Mouse (Mus musculus) spleen, adult 2 months (tissue): Measurements from ENCODE around the gene Ncam2. TPM values are rescaled to one million over a fixed set of nuclear protein-coding genes. Genes with fewer than 3 reads are reported as not detected.

Experiments
- DNase-seq, 2 experiments: peaks; one replicate each; pipeline versions ENCODE4 v3.0.0 to v3.0.0-alpha.2; 2012 to 2021; ENCODE audit warnings: low spot score in 2 of 2, low read depth in 1 of 2
- H3K27ac ChIP-seq: fragments of 200-500 bp; 2 replicates; pipeline ENCODE4 v1.5.1; 2012; ENCODE audit warnings: low read length, inconsistent platforms; ENCODE audit not compliant: insufficient read depth
- H3K27me3 ChIP-seq: fragments of 200-500 bp; 2 replicates; pipeline ENCODE4 v1.6.1; 2012; ENCODE audit warnings: mild to moderate bottlenecking, moderate library complexity, low read length, inconsistent platforms; ENCODE audit not compliant: control insufficient read depth, insufficient read depth
- H3K36me3 ChIP-seq: fragments of 200-500 bp; 2 replicates; pipeline ENCODE4 v1.6.1; 2012; ENCODE audit warnings: mild to moderate bottlenecking, low read length, inconsistent platforms; ENCODE audit not compliant: control insufficient read depth, insufficient read depth
- H3K4me1 ChIP-seq: fragments of 200-500 bp; 2 replicates; pipeline ENCODE4 v1.6.1; 2011; ENCODE audit warnings: inconsistent platforms; ENCODE audit not compliant: control insufficient read depth, insufficient read depth, insufficient read length
- H3K4me3 ChIP-seq: fragments of 200-500 bp; 2 replicates; pipeline ENCODE4 v1.5.1; 2011; ENCODE audit warnings: mild to moderate bottlenecking, inconsistent platforms; ENCODE audit not compliant: insufficient read depth, insufficient read length; ENCODE audit errors: extremely low read depth
- CTCF ChIP-seq: fragments of 200-500 bp; IDR thresholded peaks from 2 replicates; pipeline ENCODE4 v1.5.1; 2011; ENCODE audit warnings: mild to moderate bottlenecking, inconsistent platforms; ENCODE audit not compliant: insufficient read depth, insufficient read length, insufficient replicate concordance; ENCODE audit errors: extremely low read depth
- POLR2A ChIP-seq: fragments of 200-500 bp; IDR thresholded peaks from 2 replicates; pipeline ENCODE4 v1.6.1; 2011; ENCODE audit warnings: low read depth, low read length, inconsistent platforms
- WGBS: fragments of 180-500 bp; shearing (Covaris S2); methylation state at CpG from one replicate; pipeline ENCODE4 v1.1.7; 2018; 5-methylcytosine and 5-hydroxymethylcytosine counted together
- polyA plus RNA-seq: library from polyadenylated mRNA; depleted of rRNA; stranded (reverse); fragments of >200 nt; gene quantifications from 2 replicates; pipeline ENCODE4 v1.2.3, GENCODE M21; 2012

Gene Ncam2
- polyA plus RNA-seq, 1 experiment: not detected

GRCm38 (mm10) chr16:81673866-81674265 is 473.4 kb downstream of the Ncam2 start:
- no peak overlapping the region for H3K4me3 ChIP-seq
- no peaks in the 10 kb centered on the region for H3K4me1 ChIP-seq
- WGBS: 73% methylated on average over 1 of the region's 1 CpGs
- TF ChIP-seq CTCF (no peak), POLR2A (no peak)
- no peak overlapping the region for H3K27ac ChIP-seq
- H3K27me3 ChIP-seq: no peaks in the 10 kb centered on the region
- no peak for DNase-seq
- H3K36me3 ChIP-seq: no peaks in the 10 kb centered on the region

GRCm38 (mm10) chr16:81675546-81675945 is 475.0 kb downstream of the Ncam2 start:
- TF ChIP-seq CTCF: no peak
- TF ChIP-seq POLR2A: no peak
- no peak for DNase-seq
- no peak overlapping the region for H3K4me3 ChIP-seq
- WGBS: 70% methylated on average over 1 of the region's 1 CpGs
- no peaks in the 10 kb centered on the region for H3K4me1 ChIP-seq
- H3K27me3 ChIP-seq: no peaks in the 10 kb centered on the region
- no peak overlapping the region for H3K27ac ChIP-seq
- no peaks in the 10 kb centered on the region for H3K36me3 ChIP-seq
